Mouse (Mus musculus) monocyte, adult 59 days (primary cell): ENCODE measurements around the gene Tvp23b. TPM values are rescaled to one million over a fixed set of nuclear protein-coding genes. Genes with fewer than 3 reads are reported as not detected.

Experiments
- total RNA-seq, 2 experiments: library from RNA; stranded (reverse); gene quantifications; one replicate each; pipeline ENCODE4 v1.2.4; 2023

Tvp23b gene
- total RNA-seq = 10 to 100 TPM; 16.0 to 16.9 TPM

DNA sequence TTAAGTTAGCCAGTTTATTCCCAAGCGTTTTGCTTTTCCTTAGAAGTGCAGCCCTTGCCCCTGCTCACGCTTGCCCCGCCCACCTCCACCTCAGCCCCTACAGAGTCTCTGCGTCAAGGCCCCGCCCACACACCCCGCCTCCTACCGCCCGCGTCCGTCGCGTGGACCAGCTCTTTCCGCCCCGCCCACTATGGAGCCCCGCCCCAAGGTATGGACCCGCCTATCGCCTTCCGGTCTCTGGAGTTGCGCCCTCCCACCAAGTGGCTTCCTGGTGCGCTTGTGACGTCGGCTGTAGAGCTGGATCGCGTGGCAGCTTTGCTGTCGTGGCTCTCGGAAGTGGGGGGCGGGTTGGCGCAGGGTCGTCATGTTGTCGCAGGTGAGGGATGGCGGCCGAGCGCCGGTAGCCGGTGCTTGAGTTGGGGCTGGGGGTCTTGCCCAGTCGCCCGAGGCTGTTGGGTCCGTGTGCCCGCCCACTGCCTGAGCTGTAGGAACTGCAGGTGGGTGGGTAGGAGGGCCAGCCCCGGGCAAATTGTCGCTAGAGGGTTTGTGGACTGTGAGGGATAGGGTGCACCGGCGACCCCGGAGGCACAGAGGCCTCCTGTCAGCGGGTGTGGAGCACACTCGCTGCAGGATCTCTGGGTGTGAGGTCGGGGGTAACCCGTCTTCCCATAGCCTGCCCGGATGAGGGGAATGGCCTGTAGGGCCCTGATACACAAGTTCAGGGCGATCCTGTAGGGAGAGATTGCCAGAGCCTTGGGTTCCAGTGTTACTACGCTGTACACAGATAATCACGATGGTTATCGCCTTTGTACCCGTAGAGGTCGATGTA lies at the start of gene Tvp23b:
Gene Tvp23b, plus strand, starts transcription at position 236 of the 829 bp plus-strand sequence.

DNA sequence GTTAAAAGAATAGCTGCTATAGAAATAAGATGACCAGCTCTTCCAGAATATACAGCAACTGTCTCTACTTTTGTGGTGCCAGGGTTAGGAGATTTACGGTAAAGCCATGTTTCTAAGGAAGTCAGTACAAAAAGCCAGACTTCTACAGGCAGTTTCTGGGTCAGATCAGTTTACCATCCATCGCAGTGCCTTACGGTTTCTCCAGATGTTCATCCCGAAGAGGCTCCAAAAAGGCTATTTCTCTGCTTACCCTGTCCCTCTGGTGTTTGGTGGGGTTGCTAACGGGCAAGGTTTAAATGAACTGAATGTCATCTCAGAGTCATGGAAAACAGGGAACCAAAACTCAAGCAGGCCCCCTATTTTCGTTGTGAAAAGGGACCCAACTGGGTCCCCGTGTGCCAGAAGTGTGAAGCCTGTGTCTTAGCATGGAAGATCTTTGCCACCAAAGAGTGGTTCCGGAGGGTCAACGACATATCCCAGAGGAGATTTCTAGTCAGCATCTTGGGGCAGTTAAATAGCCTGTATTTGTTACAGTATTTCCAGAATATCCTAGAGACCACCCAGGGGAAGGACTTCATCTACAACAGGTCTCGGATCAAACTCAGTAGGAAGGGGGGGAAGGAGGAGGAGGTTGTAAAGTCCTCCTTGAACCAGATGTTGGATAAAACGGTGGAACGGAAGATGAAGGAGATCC lies 32.1 kb upstream of the Tvp23b start, which contains the start of gene Fbxw10:
Gene Fbxw10, plus strand, starts transcription at position 109 of the 694 bp plus-strand sequence.

DNA sequence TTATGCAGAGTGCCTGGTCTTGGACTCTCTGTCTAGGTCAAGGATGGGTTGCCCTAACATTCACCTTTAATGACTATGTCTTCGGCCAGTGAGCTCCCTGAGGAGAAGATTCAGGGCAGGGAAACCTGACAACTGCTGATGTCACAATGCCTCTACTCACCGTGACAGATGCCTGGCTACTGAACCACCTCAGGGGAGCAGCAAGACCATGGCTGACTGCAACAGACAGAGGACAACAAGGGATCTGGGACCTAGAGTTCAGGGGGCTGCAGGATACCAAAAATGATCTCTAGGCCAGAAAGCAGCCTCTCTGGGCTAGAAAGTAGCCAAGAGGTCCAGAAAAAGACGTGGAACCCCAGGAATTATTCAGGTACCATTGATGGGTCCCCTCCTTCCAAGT lies 71.8 kb downstream of the Tvp23b start, which contains the start of gene Cdrt4:
Gene Cdrt4, plus strand, starts transcription at position 182 of the 400 bp plus-strand sequence.

Other genes starting within 250 kb of the Tvp23b start
- 1 to 10 TPM; 4.0 to 5.0 TPM for gene Lrrc75a, start 230.9 kb upstream of the Tvp23b start, total RNA-seq
- 10 to 100 TPM; 19.5 to 19.7 TPM for gene Mmgt2, start 230.8 kb upstream of the Tvp23b start, total RNA-seq
- 1 to 10 TPM; 1.7 to 2.4 TPM for gene Zfp287, start 147.6 kb upstream of the Tvp23b start, total RNA-seq
- gene Gm10428, start 126.4 kb upstream of the Tvp23b start, total RNA-seq = not detected
- 1 to 10 TPM in 1 of 2 experiments, under 1 TPM in 1; 0.97 to 1.1 TPM for gene Zfp286, start 90.0 kb upstream of the Tvp23b start, total RNA-seq
- 10 to 100 TPM; 15.6 to 18.3 TPM for gene Trim16, start 59.2 kb upstream of the Tvp23b start, total RNA-seq
- 1 to 10 TPM; 1.6 to 1.9 TPM for gene Fbxw10, start 32.4 kb upstream of the Tvp23b start, total RNA-seq
- gene Cdrt4, start 71.7 kb downstream of the Tvp23b start, total RNA-seq = not detected
- not detected for gene Tekt3, start 182.2 kb downstream of the Tvp23b start, total RNA-seq
- gene Pmp22, start 249.5 kb downstream of the Tvp23b start, total RNA-seq = 1 to 10 TPM; 2.3 to 7.8 TPM